11 mouse cellular contexts compared by ENCODE assay signal in the genomic region with DNA sequence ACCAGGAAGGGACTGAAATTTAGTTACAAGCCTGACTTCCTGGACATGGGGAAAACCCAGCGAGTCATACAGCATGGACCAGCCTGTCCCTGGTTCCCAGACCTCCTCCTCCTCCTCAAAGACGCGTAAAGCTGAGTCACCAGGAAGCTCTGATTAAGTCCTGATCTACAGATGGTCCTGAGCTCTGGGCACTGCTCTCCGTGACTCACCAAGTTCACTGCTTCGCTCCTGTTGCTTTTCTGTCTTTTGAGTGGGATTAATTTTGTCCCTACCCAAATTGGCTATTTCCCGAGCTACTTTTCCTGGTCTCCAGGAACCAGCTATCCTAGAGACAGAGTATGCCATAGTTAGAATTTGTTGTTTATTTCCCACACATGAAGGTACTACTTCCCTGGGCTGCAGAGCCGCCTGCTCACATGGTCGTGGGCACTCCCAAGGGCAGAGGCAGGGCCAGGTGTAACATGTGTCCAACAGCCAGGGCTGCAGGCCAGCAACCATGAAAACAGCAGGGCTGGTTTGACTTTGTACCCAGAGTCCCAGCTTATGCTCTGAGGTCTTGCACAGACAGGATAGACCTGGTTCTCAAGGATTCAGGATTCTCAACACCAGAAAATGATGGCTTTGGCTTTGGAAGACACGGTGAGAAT. TPM values are rescaled to one million over a fixed set of nuclear protein-coding genes. Genes with fewer than 3 reads are reported as not detected.
DNase-seq lines count a peak whose midpoint lies in the region; ATAC-seq lines count a peak whose summit lies in the region.
"Had no signal": no experiment of that assay in that cellular context is flagged by ENCODE, and none has a peak within 500 bp of the region (broad histone marks: within the 10 kb centered on the region; RNA-seq: fewer than 3 reads in every experiment).

No protein-coding gene starts in this region.

- peak; percentile 48; the same call in 1 of the 2 replicates for ATAC-seq in kidney, embryonic 15.5 days (replicated peaks; ENCODE audit: low FRiP score)
- ATAC-seq: midbrain, embryonic 16.5 days had no signal

- no peaks in the 10 kb centered on the region for H3K27me3 ChIP-seq in kidney, embryonic 15.5 days
- H3K27me3 ChIP-seq: limb, embryonic 12.5 days had no signal

- peak; percentile 19 for DNase-seq in layer of hippocampus, adult 11-12 months (ENCODE audit: low spot score)
- DNase-seq in layer of hippocampus, postnatal 10 days (ENCODE audit: low spot score in 2 of 2) = no peak
- peak; percentile 96 for DNase-seq in 3T3-L1 (ENCODE audit: low read depth, low spot score)
- peak; percentile 66 for DNase-seq in adrenal gland, adult 8-10 months
- no peak for DNase-seq in spleen, postnatal 36 days (ENCODE audit: low spot score in 2 of 2)
- DNase-seq in thymus, postnatal 25 days = no peak
- DNase-seq in B cell, adult 2 months = no peak
- DNase-seq: cerebellum, adult 8-10 months had no signal

- no peaks in the 10 kb centered on the region for H3K9me3 ChIP-seq in kidney, embryonic 15.5 days (replicated peaks)
- H3K9me3 ChIP-seq: limb, embryonic 12.5 days had no signal

- H3K36me3 ChIP-seq in kidney, embryonic 15.5 days = no peaks in the 10 kb centered on the region
- H3K36me3 ChIP-seq: limb, embryonic 12.5 days had no signal

- no peak overlapping the region for H3K4me3 ChIP-seq in kidney, embryonic 15.5 days (replicated peaks)
- H3K4me3 ChIP-seq: limb, embryonic 12.5 days had no signal

- WGBS in kidney, embryonic 15.5 days = 68% methylated on average over 9 of the region's 9 CpGs

- 0 out of 2 replicates have a peak overlapping the region, but pooled peaks have one; percentile 41 for H3K27ac ChIP-seq in kidney, embryonic 15.5 days
- H3K27ac ChIP-seq: limb, embryonic 12.5 days had no signal

- H3K4me2 ChIP-seq in kidney, embryonic 15.5 days = no peak overlapping the region
- H3K4me2 ChIP-seq: limb, embryonic 12.5 days had no signal

- H3K4me1 ChIP-seq in kidney, embryonic 15.5 days = no peaks in the 10 kb centered on the region

- H3K9ac ChIP-seq in kidney, embryonic 15.5 days = no peak overlapping the region
- H3K9ac ChIP-seq: limb, embryonic 12.5 days had no signal

RNA-seq across cellular contexts. Expression of gene Uox, which starts 2.2 kb away (rescaled TPM):
- total RNA-seq in layer of hippocampus, postnatal 10 days (2021) = under 1 TPM; 0.38 to 0.75 TPM
- under 1 TPM in 2 of 4 experiments, not detected in 2; 0.23 to 0.70 TPM for total RNA-seq in adrenal gland, adult 8-10 months (2022)
- 0.88 TPM in 1 of 2 replicates, not detected in the other for polyA plus RNA-seq in kidney, embryonic 15.5 days (2015; fragmentation: Nextera tagmentation; extraction: Ambion mirVana)
- polyA plus RNA-seq: limb, embryonic 12.5 days; midbrain, embryonic 16.5 days had no signal

RNA-seq across cellular contexts. Expression of gene Rpf1, which starts 46.8 kb away (rescaled TPM):
- total RNA-seq in layer of hippocampus, postnatal 10 days (2021) = 10 to 100 TPM; 17.0 to 18.6 TPM
- total RNA-seq in adrenal gland, adult 8-10 months (2022) = 10 to 100 TPM; 25.5 to 34.4 (median 31.9) TPM
- polyA plus RNA-seq in kidney, embryonic 15.5 days (2015; fragmentation: Nextera tagmentation; extraction: Ambion mirVana) = 60.3 and 64.3 TPM in 2 replicates

RNA-seq across cellular contexts. Expression of gene Dnase2b, which starts 47.4 kb away (rescaled TPM):
- total RNA-seq in layer of hippocampus, postnatal 10 days (2021) = not detected
- total RNA-seq in adrenal gland, adult 8-10 months (2022) = not detected
- 0.08 TPM in 1 of 2 replicates, not detected in the other for polyA plus RNA-seq in kidney, embryonic 15.5 days (2015; fragmentation: Nextera tagmentation; extraction: Ambion mirVana)
- polyA plus RNA-seq: limb, embryonic 12.5 days; midbrain, embryonic 16.5 days had no signal

Comparison
In these comparisons a context has a peak if more than half of its experiments do, and no peak if none do; other contexts are left out.
1. DNase-seq: peak in layer of hippocampus, adult 11-12 months (single experiment), 3T3-L1 (single experiment) and adrenal gland, adult 8-10 months (single experiment); none in layer of hippocampus, postnatal 10 days (0 of 2), spleen, postnatal 36 days (0 of 2), thymus, postnatal 25 days (single experiment) and B cell, adult 2 months (0 of 2).